Mouse (Mus musculus) stomach, embryonic 16.5 days (tissue): ENCODE measurements at regions not wholly inside any gene's neighbourhood (a gene's known extent, or its start where the extent isn't known, plus 50 kb on each side); places are given as distances from the start of the nearest gene placed in this dataset.
A peak's percentile ranks its signal among the peaks of the same experiment; 100 is the strongest.

ENCODE experiments used
- ATAC-seq: fragments of 200-750 bp; cut with Nextera tagmentation; 2 replicates; pipeline ENCODE4 v1.8.0; 2017; ENCODE audit warnings: moderate number of reproducible peaks, moderate TSS enrichment; ENCODE audit not compliant: insufficient read depth, low FRiP score
- H3K27ac ChIP-seq: fragments of 300-500 bp; sonication (generic); 2 replicates; pipeline ENCODE4 v1.5.1; 2014; ENCODE audit warnings: low read length
- H3K27me3 ChIP-seq: fragments of 300-500 bp; sonication (generic); 2 replicates; pipeline ENCODE4 v1.6.1; 2014; ENCODE audit warnings: low read length, control low read depth, mixed read lengths; ENCODE audit not compliant: control insufficient read depth, insufficient read depth
- H3K36me3 ChIP-seq: fragments of 300-500 bp; sonication (generic); 2 replicates; pipeline ENCODE4 v1.6.1; 2014; ENCODE audit warnings: low read length; ENCODE audit not compliant: control insufficient read depth, insufficient read depth
- H3K4me1 ChIP-seq: fragments of 300-500 bp; sonication (generic); 2 replicates; pipeline ENCODE4 v1.6.1; 2014; ENCODE audit warnings: low read length, control low read depth, mixed read lengths; ENCODE audit not compliant: control insufficient read depth, insufficient read depth
- H3K4me2 ChIP-seq: fragments of 300-500 bp; sonication (generic); 2 replicates; pipeline ENCODE4 v1.6.1; 2014; ENCODE audit warnings: low read depth, low read length, mixed read lengths
- H3K4me3 ChIP-seq: fragments of 300-500 bp; sonication (generic); replicated peaks from 2 replicates; pipeline ENCODE4 v1.5.1; 2014; ENCODE audit warnings: mild to moderate bottlenecking, low read length
- H3K9ac ChIP-seq: fragments of 300-500 bp; sonication (generic); 2 replicates; pipeline ENCODE4 v1.6.1; 2014; ENCODE audit warnings: low read length
- H3K9me3 ChIP-seq: fragments of 300-500 bp; sonication (generic); replicated peaks from 2 replicates; pipeline ENCODE4 v1.6.1; 2016; ENCODE audit warnings: low read length, control low read depth; ENCODE audit not compliant: control insufficient read depth
- WGBS: fragments of 180-500 bp; shearing (Covaris S2); extraction: QIAGEN DNeasy Blood & Tissue Kit; methylation state at CpG from one replicate; pipeline ENCODE4 v1.1.7; 2014; 5-methylcytosine and 5-hydroxymethylcytosine counted together

GRCm38 (mm10) chr15:13375590-13375989 lies 202.1 kb upstream of the Cdh6 start:
- Histone ChIP-seq H3K4me3 (no peak overlapping the region), H3K9me3 (no peaks in the 10 kb centered on the region), H3K27ac (no peak overlapping the region), H3K27me3 (no peaks in the 10 kb centered on the region), H3K4me2 (no peak overlapping the region), H3K9ac (no peak overlapping the region), H3K36me3 (no peaks in the 10 kb centered on the region), H3K4me1 (no peaks in the 10 kb centered on the region)
- 89% methylated on average over 3 of the region's 3 CpGs for whole genome bisulfite sequencing
- no peak for ATAC-seq

- Histone ChIP-seq H3K4me2 (no peak overlapping the region), H3K9me3 (no peaks in the 10 kb centered on the region), H3K27me3 (no peaks in the 10 kb centered on the region), H3K36me3 (no peaks in the 10 kb centered on the region), H3K9ac (no peak overlapping the region), H3K27ac (no peak overlapping the region), H3K4me1 (peaks cover 4% of the 10 kb centered on the region; the same call in 1 of the 2 replicates), H3K4me3 (no peak overlapping the region)
- 49% methylated on average over 5 of the region's 5 CpGs for WGBS
- ATAC-seq: no peak
These were observed 195.3 kb upstream of the Cdh6 start for GRCm38 (mm10) chr15:13368799-13369198.

GRCm38 (mm10) chr15:13367291-13367954 lies 193.9 kb upstream of the Cdh6 start:
- H3K27ac ChIP-seq: no peak overlapping the region
- WGBS: 17% methylated on average over 16 of the region's 16 CpGs
- peak overlapping the region; percentile 44 for H3K4me2 ChIP-seq
- H3K4me3 ChIP-seq: peak overlapping the region; percentile 21
- peaks cover 4% of the 10 kb centered on the region; the same call in 1 of the 2 replicates for H3K4me1 ChIP-seq
- H3K27me3 ChIP-seq: no peaks in the 10 kb centered on the region
- no peaks in the 10 kb centered on the region for H3K9me3 ChIP-seq
- peak; percentile 58; the same call in 1 of the 2 replicates for ATAC-seq
- no peaks in the 10 kb centered on the region for H3K36me3 ChIP-seq
- H3K9ac ChIP-seq: no peak overlapping the region

- Histone ChIP-seq H3K27me3 (no peaks in the 10 kb centered on the region), H3K4me3 (no peak overlapping the region), H3K4me2 (no peak overlapping the region), H3K9ac (no peak overlapping the region), H3K36me3 (no peaks in the 10 kb centered on the region), H3K4me1 (peaks cover 4% of the 10 kb centered on the region; the same call in 1 of the 2 replicates), H3K27ac (no peak overlapping the region), H3K9me3 (no peaks in the 10 kb centered on the region)
- WGBS: 29% methylated on average over 4 of the region's 4 CpGs
- no peak for ATAC-seq
These were observed 193.1 kb upstream of the Cdh6 start for GRCm38 (mm10) chr15:13366606-13367005.

GRCm38 (mm10) chr15:13360741-13361140 lies 187.3 kb upstream of the Cdh6 start:
- Histone ChIP-seq H3K36me3 (no peaks in the 10 kb centered on the region), H3K4me3 (no peak overlapping the region), H3K27me3 (no peaks in the 10 kb centered on the region), H3K9me3 (no peaks in the 10 kb centered on the region), H3K4me1 (no peaks in the 10 kb centered on the region), H3K9ac (no peak overlapping the region), H3K4me2 (no peak overlapping the region), H3K27ac (no peak overlapping the region)
- 48% methylated on average over 2 of the region's 2 CpGs for WGBS
- no peak for ATAC-seq

GRCm38 (mm10) chr15:13359026-13359425 lies 185.6 kb upstream of the Cdh6 start:
- no peak for ATAC-seq
- no peak overlapping the region for H3K9ac ChIP-seq
- no peaks in the 10 kb centered on the region for H3K36me3 ChIP-seq
- no peaks in the 10 kb centered on the region for H3K4me1 ChIP-seq
- no peaks in the 10 kb centered on the region for H3K9me3 ChIP-seq
- WGBS: 33% methylated on average over 1 of the region's 1 CpGs
- H3K4me3 ChIP-seq: no peak overlapping the region
- H3K27me3 ChIP-seq: no peaks in the 10 kb centered on the region
- H3K27ac ChIP-seq: no peak overlapping the region
- no peak overlapping the region for H3K4me2 ChIP-seq

- Histone ChIP-seq H3K9me3 (no peaks in the 10 kb centered on the region), H3K4me3 (no peak overlapping the region), H3K27me3 (no peaks in the 10 kb centered on the region), H3K4me2 (no peak overlapping the region), H3K9ac (no peak overlapping the region), H3K4me1 (no peaks in the 10 kb centered on the region), H3K27ac (no peak overlapping the region), H3K36me3 (no peaks in the 10 kb centered on the region)
- WGBS: 63% methylated on average over 3 of the region's 3 CpGs
- no peak for ATAC-seq
These were observed 176.8 kb upstream of the Cdh6 start for GRCm38 (mm10) chr15:13350321-13350720.

- Histone ChIP-seq H3K36me3 (no peaks in the 10 kb centered on the region), H3K27me3 (no peaks in the 10 kb centered on the region), H3K9me3 (no peaks in the 10 kb centered on the region), H3K4me2 (no peak overlapping the region), H3K27ac (no peak overlapping the region), H3K4me1 (no peaks in the 10 kb centered on the region), H3K4me3 (no peak overlapping the region), H3K9ac (no peak overlapping the region)
- 92% methylated on average over 1 of the region's 1 CpGs for WGBS
- no peak for ATAC-seq
These were observed 162.9 kb upstream of the Cdh6 start for GRCm38 (mm10) chr15:13336392-13336791.

GRCm38 (mm10) chr15:13324439-13324838 lies 151.0 kb upstream of the Cdh6 start:
- no peaks in the 10 kb centered on the region for H3K27me3 ChIP-seq
- no peak overlapping the region for H3K4me2 ChIP-seq
- H3K4me3 ChIP-seq: no peak overlapping the region
- H3K27ac ChIP-seq: no peak overlapping the region
- no peaks in the 10 kb centered on the region for H3K4me1 ChIP-seq
- H3K9ac ChIP-seq: no peak overlapping the region
- ATAC-seq: no peak
- no peaks in the 10 kb centered on the region for H3K36me3 ChIP-seq
- H3K9me3 ChIP-seq: no peaks in the 10 kb centered on the region
- 54% methylated on average over 2 of the region's 2 CpGs for WGBS
